Comparison of ENCODE assay signal across 20 mouse cellular contexts in the genomic region with DNA sequence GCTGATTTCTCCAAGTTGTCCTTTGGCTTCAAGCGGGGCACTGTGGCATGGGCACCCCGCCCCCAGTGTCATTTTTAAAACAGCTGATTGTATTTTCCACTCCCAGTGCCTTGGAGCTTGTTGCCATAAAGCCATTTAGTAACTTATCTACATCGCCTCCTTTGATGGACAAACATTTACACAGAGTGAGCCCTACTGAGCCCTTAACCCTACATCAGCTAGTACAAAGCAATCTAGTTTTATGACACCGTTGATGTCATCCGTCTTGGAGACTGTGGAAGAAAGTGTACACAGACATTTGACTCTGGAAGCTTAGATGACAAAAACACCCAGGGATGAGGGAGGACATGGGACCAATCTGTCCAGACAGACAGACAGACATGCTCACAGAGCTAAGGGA.
"Had no signal": no experiment of that assay in that cellular context is flagged by ENCODE, and none has a peak within 500 bp of the region (broad histone marks: within the 10 kb centered on the region; RNA-seq: fewer than 3 reads in every experiment).

No protein-coding gene starts in this region.

- H3K27me3 ChIP-seq: liver, embryonic 15.5 days; lung, embryonic 15.5 days; midbrain, embryonic 13.5 days; neural tube, embryonic 13.5 days; neural tube, embryonic 15.5 days had no signal

- H3K4me1 ChIP-seq: liver, embryonic 15.5 days; lung, embryonic 15.5 days; megakaryocyte, embryonic 14.5 days had no signal

- H3K27ac ChIP-seq: liver, embryonic 15.5 days; lung, embryonic 15.5 days; macrophage; midbrain, embryonic 13.5 days; neural tube, embryonic 13.5 days; neural tube, embryonic 15.5 days had no signal

- H3K9me3 ChIP-seq: liver, embryonic 15.5 days; lung, embryonic 15.5 days; midbrain, embryonic 13.5 days; neural tube, embryonic 13.5 days; neural tube, embryonic 15.5 days had no signal

- H3K4me3 ChIP-seq: liver, embryonic 15.5 days; lung, embryonic 15.5 days; midbrain, embryonic 13.5 days; myocyte; neural tube, embryonic 13.5 days; neural tube, embryonic 15.5 days had no signal

- H3K4me2 ChIP-seq: liver, embryonic 15.5 days; lung, embryonic 15.5 days; midbrain, embryonic 11.5 days; midbrain, embryonic 13.5 days; neural tube, embryonic 13.5 days; neural tube, embryonic 15.5 days had no signal

- DNase-seq: liver, postnatal 0 days; lung, adult 2 months; lung, postnatal 14 days; lung, postnatal 36 days; retina, postnatal 1 day; right cerebral cortex, adult 18-20 months; thymus, adult 18-20 months; thymus, postnatal 14 days; thymus, postnatal 36 days had no signal

- H3K9ac ChIP-seq: liver, embryonic 15.5 days; liver, postnatal 0 days; lung, embryonic 15.5 days; midbrain, embryonic 13.5 days; neural tube, embryonic 13.5 days; neural tube, embryonic 15.5 days had no signal

- ATAC-seq: liver, postnatal 0 days; lung, postnatal 0 days; midbrain, embryonic 13.5 days; midbrain, embryonic 16.5 days had no signal

- H3K36me3 ChIP-seq: liver, embryonic 15.5 days; lung, embryonic 15.5 days; midbrain, embryonic 13.5 days; neural tube, embryonic 13.5 days; neural tube, embryonic 15.5 days had no signal
